Mouse (Mus musculus): ENCODE measurements around the gene AL607142.1. TPM values are rescaled to one million over a fixed set of nuclear protein-coding genes. Genes with fewer than 3 reads are reported as not detected.

Gene AL607142.1
- polyA plus RNA-seq, 1 experiment from 2014 or later: not detected

DNA sequence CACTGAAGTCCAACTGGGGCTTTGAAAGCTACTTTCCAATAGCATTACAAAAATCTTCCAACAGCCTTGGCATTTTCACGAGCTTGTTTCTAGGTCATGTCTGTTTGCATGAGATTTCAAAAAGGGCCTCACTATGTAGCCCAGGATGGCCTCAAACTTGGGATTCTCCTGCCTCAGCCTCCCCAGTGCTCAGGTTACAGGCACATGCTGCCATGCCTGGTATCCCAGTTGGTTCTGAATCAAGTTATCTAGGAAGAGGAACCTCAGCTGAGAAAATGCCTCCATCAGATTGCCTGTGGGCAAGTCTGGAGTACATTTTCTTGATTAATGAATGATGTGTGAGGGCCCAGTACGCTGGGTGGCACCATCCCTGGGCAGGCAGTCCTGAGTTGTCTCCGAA lies 6.6 kb upstream of the AL607142.1 start:
- 84% methylated on average over 3 of the region's 3 CpGs for WGBS
- no peak overlapping the region for H3K27ac ChIP-seq
- no peak overlapping the region for H3K4me3 ChIP-seq
- ATAC-seq (ENCODE audit: insufficient number of reproducible peaks, insufficient read depth, low FRiP score, low TSS enrichment, low read depth): no peak
- no peaks in the 10 kb centered on the region for H3K4me1 ChIP-seq
- no peak overlapping the region for H3K4me2 ChIP-seq
- H3K9me3 ChIP-seq: no peaks in the 10 kb centered on the region
- no peak overlapping the region for H3K9ac ChIP-seq
- H3K27me3 ChIP-seq: peaks cover 3% of the 10 kb centered on the region; the same call in 1 of the 2 replicates
- no peaks in the 10 kb centered on the region for H3K36me3 ChIP-seq

DNA sequence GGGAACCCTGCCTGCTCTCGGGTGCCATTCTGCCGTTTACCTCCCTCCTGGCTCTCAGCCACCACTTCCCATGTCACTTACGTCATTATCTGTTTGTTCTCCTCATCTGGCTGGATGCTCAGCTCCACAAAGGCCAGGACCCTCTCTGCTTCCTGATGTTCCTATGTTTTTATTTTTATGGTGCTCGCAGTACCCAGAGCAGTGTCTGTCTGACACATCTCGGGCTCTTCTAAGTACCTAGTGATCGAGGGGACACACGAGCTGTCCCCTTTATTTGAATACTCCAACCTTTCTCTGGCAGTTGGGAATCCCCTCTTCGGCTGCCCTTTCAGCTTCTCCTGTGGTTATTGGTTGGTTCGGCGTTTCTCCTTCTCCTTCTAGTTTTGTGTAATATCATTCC lies 6.0 kb upstream of the AL607142.1 start:
- Histone ChIP-seq H3K27ac (no peak overlapping the region), H3K36me3 (no peaks in the 10 kb centered on the region), H3K9ac (no peak overlapping the region), H3K27me3 (peaks cover 3% of the 10 kb centered on the region; the same call in 1 of the 2 replicates), H3K4me2 (no peak overlapping the region), H3K4me3 (no peak overlapping the region), H3K9me3 (no peaks in the 10 kb centered on the region), H3K4me1 (no peaks in the 10 kb centered on the region)
- WGBS: 78% methylated on average over 10 of the region's 10 CpGs
- no peak for ATAC-seq (ENCODE audit: insufficient number of reproducible peaks, insufficient read depth, low FRiP score, low TSS enrichment, low read depth)

DNA sequence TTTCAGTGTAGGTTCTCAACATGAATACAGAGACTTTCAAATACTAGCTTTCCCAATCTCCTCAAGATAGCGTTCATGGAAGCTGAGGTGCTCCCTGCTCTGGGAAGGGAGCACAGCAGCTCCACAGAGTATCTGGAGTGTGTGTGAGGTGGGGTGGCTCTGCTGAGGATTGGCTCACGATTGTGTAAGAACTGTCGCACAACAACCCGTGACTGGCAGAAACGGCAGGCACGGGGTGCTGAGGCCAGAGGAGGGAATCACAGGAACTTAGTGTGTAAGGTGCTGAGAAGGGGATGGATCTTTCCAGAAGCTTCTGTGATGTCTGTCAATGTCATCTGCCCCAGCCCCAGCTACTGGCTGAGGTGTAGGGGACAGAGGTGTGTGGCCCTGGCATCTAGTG lies 3.1 kb upstream of the AL607142.1 start:
- Histone ChIP-seq H3K9me3 (no peaks in the 10 kb centered on the region), H3K27ac (no peak overlapping the region), H3K9ac (no peak overlapping the region), H3K4me3 (no peak overlapping the region), H3K4me1 (no peaks in the 10 kb centered on the region), H3K27me3 (peaks cover 3% of the 10 kb centered on the region; the same call in 1 of the 2 replicates), H3K36me3 (no peaks in the 10 kb centered on the region), H3K4me2 (no peak overlapping the region)
- ATAC-seq (ENCODE audit: insufficient number of reproducible peaks, insufficient read depth, low FRiP score, low TSS enrichment, low read depth): no peak
- 88% methylated on average over 6 of the region's 6 CpGs for WGBS

DNA sequence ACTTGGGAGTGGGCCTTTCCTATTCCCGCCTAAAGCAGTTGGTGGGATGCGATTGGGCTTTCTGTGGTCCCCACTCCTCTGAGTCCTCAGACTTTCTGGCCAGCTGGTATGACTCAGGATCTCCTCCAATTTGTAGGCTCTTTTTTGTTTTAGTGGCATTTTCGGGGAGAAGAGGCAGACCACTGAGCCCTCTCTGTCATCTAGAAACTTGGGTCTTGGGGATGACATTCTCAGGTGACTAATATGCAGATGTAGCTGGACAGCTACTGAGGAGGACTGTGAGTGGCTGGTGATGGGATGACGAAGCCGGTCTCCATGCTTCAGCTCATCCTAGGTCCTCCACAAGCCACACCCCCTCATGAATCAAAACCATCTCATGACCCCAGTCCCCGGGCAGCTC lies 2.6 kb upstream of the AL607142.1 start:
- Histone ChIP-seq H3K4me3 (no peak overlapping the region), H3K36me3 (no peaks in the 10 kb centered on the region), H3K9me3 (no peaks in the 10 kb centered on the region), H3K27ac (no peak overlapping the region), H3K4me2 (no peak overlapping the region), H3K9ac (no peak overlapping the region), H3K27me3 (peaks cover 3% of the 10 kb centered on the region; the same call in 1 of the 2 replicates), H3K4me1 (no peaks in the 10 kb centered on the region)
- WGBS: 77% methylated on average over 6 of the region's 6 CpGs
- no peak for ATAC-seq (ENCODE audit: insufficient number of reproducible peaks, insufficient read depth, low FRiP score, low TSS enrichment, low read depth)

DNA sequence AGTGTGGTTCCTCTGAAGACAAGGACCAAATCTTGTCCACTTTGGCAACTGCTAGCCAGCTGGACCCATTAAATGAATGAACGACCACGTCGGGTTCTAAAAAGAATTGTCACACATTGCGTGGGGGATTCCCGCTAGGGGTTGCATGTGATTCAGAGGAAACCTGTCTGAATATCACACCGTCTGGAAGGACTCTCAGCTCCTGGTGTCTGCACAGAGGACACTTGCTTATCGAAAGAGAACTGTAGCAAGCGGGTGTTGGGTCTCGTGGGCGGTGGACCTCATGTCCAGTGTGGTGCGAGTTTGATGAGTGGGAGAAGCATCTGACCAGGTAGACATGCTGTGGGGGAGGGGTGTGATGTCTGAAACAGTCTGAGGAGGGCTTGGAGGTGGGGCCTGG lies 2.0 kb upstream of the AL607142.1 start:
- H3K9ac ChIP-seq: no peak overlapping the region
- 90% methylated on average over 11 of the region's 11 CpGs for WGBS
- H3K27ac ChIP-seq: no peak overlapping the region
- no peak overlapping the region for H3K4me2 ChIP-seq
- no peaks in the 10 kb centered on the region for H3K4me1 ChIP-seq
- H3K4me3 ChIP-seq: no peak overlapping the region
- no peaks in the 10 kb centered on the region for H3K9me3 ChIP-seq
- ATAC-seq (ENCODE audit: insufficient number of reproducible peaks, insufficient read depth, low FRiP score, low TSS enrichment, low read depth): no peak
- no peaks in the 10 kb centered on the region for H3K36me3 ChIP-seq
- peaks cover 3% of the 10 kb centered on the region; the same call in 1 of the 2 replicates for H3K27me3 ChIP-seq

DNA sequence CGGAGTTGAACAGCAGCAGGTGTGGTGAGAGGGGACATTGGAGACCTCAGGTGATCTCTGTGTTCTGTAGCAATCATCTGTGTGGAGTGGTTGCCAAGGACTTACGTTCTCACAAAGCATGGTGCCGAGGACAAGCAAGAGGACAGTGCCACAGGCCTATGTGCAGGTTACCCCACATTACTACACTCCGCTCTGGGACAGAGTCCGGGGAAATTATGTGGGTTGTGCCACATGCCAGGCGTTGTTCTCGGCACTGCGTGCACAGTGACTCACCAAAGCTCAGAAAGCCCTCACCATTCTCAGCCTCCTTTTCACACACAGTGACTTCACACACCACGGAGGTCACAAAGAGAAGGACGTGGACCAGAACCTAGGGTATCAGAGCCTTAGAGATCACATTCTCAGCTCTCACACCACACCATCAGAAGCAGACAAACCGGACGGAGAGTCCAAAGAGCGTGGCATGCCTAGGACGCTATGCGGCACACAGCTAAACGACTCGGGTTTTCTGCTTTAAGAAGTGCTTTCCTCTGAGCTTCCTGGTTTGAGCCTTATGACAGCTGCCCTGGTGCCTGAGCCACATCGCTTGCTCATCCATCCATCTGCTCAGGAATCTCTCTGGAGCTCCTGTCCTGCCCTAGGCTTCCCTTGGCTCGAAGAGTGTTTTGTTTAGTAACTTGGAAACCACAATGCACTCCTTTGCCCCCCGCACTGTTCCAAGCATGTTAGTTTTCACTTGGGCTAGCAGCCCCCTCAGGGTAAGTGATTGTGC lies 1.3 kb upstream of the AL607142.1 start:
- H3K27ac ChIP-seq: no peak overlapping the region
- H3K27me3 ChIP-seq: peaks cover 3% of the 10 kb centered on the region; the same call in 1 of the 2 replicates
- no peak overlapping the region for H3K4me3 ChIP-seq
- no peaks in the 10 kb centered on the region for H3K36me3 ChIP-seq
- no peaks in the 10 kb centered on the region for H3K9me3 ChIP-seq
- no peak overlapping the region for H3K4me2 ChIP-seq
- H3K4me1 ChIP-seq: no peaks in the 10 kb centered on the region
- 88% methylated on average over 20 of the region's 20 CpGs for WGBS
- no peak for ATAC-seq (ENCODE audit: insufficient number of reproducible peaks, insufficient read depth, low FRiP score, low TSS enrichment, low read depth)
- H3K9ac ChIP-seq: no peak overlapping the region

DNA sequence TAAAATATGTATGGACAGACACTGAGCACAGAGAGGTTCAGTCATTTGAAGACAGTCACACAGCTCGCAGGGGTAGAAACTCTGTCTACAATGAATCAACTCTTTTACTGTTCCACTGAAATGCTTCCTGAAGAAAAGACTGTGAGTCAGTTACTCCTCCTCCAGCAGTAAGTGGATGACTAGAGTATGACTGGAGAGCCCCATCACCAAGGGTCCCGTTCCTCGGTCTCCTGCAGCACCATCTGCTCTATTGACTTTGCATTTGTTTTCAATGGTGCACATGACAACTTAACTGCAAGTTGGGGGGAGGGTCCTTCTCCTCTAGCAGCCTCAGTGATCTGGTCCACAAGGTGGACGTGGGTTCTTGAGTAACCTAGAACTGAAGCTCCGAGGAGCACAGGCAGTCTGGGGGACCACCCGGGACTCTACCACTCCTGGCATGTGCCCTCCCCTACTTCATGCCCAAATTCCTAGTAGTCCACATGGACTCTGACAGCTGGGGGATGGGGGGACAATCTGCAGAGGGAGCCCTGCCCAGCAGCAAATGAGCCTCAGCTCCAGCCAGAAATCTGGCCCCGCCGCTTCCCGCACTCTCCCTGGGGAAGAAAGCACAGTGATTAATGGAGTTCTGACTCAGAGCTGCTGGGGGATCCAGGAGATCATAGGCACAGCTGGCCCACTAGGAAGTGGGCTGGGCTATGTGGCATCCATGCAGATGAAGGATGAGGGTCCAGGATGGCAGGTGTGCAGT lies 2.2 kb downstream of the AL607142.1 start:
- H3K27me3 ChIP-seq: no peaks in the 10 kb centered on the region
- H3K36me3 ChIP-seq: no peaks in the 10 kb centered on the region
- WGBS: 82% methylated on average over 9 of the region's 9 CpGs
- ATAC-seq (ENCODE audit: insufficient number of reproducible peaks, insufficient read depth, low FRiP score, low TSS enrichment, low read depth): no peak
- no peak overlapping the region for H3K4me2 ChIP-seq
- no peak overlapping the region for H3K27ac ChIP-seq
- no peak overlapping the region for H3K4me3 ChIP-seq
- no peaks in the 10 kb centered on the region for H3K4me1 ChIP-seq
- no peak overlapping the region for H3K9ac ChIP-seq
- H3K9me3 ChIP-seq: no peaks in the 10 kb centered on the region

DNA sequence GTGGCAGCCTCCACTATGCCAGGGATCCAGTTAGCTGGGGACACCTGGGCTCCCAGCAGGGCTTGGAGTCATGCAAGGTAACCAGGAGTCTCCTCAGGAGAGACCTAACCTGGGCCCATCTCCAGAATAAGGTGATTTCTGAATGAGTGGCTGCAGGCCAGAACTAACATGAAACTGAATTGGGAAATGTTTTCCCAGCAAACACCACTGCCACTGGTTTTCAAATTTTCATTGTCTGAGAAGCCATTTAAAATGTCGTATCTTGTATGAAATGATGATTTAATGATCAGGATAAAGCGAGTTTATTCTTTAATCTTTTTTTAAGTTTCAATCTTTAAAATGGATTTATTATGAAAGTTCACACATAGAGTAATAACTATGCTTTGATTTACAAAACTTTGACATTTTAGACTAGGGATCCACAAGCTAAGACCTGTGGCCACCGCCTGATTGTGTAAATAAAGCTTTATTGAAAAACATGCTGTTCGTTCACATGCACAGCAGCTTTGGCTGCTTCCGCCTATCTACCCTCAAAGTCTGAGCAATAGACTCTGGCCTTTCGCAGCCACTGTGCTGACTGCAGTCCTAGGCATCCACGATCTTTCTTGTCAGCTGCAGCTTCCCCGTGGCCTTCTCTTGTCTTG lies 2.9 kb downstream of the AL607142.1 start:
- Histone ChIP-seq H3K4me2 (no peak overlapping the region), H3K9me3 (no peaks in the 10 kb centered on the region), H3K27me3 (no peaks in the 10 kb centered on the region), H3K36me3 (no peaks in the 10 kb centered on the region), H3K4me3 (no peak overlapping the region), H3K9ac (no peak overlapping the region), H3K27ac (no peak overlapping the region), H3K4me1 (no peaks in the 10 kb centered on the region)
- WGBS: 86% methylated on average over 8 of the region's 8 CpGs
- ATAC-seq (ENCODE audit: insufficient number of reproducible peaks, insufficient read depth, low FRiP score, low TSS enrichment, low read depth): no peak

DNA sequence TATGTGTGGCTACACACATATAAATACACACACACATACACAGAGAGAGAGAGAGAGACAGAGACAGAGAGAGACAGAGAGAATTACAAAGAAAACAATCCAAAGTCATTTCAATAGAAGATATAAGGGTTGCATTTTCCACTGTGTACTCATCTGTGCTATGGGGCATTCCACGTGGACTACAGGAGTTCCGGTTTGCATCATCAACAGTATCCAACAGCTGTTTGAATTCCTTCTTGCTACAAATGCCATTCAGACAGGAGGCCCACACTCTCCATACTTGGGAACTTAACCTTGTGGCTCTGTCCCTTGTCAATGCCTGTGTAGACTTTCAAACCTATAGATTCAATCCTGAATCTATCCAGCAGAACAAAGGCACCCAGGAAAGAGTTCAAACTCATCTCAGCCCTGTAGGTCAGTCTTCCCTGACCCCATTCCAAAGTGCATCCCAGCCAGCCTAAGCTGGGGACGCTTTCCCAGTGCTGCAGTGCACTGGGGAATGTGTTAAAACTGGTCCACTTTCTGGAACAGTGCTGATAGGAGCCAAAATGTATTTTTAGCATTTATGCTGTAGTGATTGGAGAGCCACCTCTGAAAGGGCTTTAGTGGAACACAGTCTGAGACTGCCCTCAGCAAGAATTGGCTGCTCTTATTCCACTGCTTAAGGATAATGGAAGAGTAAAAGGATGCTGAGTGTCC lies 4.2 kb downstream of the AL607142.1 start:
- Histone ChIP-seq H3K4me1 (peaks cover 2% of the 10 kb centered on the region; the same call in 1 of the 2 replicates), H3K27ac (no peak overlapping the region), H3K27me3 (no peaks in the 10 kb centered on the region), H3K4me3 (no peak overlapping the region), H3K9ac (no peak overlapping the region), H3K36me3 (no peaks in the 10 kb centered on the region), H3K4me2 (no peak overlapping the region), H3K9me3 (no peaks in the 10 kb centered on the region)
- ATAC-seq (ENCODE audit: insufficient number of reproducible peaks, insufficient read depth, low FRiP score, low TSS enrichment, low read depth): no peak
- WGBS: 76% methylated on average over 3 of the region's 3 CpGs

DNA sequence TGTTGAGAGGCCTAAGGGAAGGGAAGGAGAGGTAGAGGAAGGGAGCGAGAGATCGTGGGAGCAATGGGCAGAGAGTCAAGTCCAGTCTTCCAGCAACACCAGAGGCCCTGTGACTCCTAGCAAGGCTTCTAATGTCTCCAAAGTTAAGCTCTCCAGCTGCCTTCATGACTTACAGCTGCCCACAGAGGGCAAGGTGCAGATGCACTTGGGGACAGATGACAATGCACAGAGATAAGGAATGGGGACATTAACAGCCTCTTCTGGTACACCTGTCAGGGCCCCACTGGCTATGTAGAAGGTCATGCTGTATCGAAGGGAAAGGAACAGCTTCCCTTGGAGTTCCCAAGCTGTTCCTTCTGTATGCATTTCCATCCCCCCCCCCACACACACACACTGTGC lies 4.8 kb downstream of the AL607142.1 start:
- no peak for ATAC-seq (ENCODE audit: insufficient number of reproducible peaks, insufficient read depth, low FRiP score, low TSS enrichment, low read depth)
- no peaks in the 10 kb centered on the region for H3K36me3 ChIP-seq
- H3K27ac ChIP-seq: no peak overlapping the region
- H3K4me3 ChIP-seq: no peak overlapping the region
- no peaks in the 10 kb centered on the region for H3K9me3 ChIP-seq
- H3K9ac ChIP-seq: no peak overlapping the region
- H3K4me2 ChIP-seq: no peak overlapping the region
- H3K27me3 ChIP-seq: no peaks in the 10 kb centered on the region
- WGBS: 85% methylated on average over 3 of the region's 3 CpGs
- H3K4me1 ChIP-seq: peaks cover 6% of the 10 kb centered on the region; the same call in 1 of the 2 replicates

DNA sequence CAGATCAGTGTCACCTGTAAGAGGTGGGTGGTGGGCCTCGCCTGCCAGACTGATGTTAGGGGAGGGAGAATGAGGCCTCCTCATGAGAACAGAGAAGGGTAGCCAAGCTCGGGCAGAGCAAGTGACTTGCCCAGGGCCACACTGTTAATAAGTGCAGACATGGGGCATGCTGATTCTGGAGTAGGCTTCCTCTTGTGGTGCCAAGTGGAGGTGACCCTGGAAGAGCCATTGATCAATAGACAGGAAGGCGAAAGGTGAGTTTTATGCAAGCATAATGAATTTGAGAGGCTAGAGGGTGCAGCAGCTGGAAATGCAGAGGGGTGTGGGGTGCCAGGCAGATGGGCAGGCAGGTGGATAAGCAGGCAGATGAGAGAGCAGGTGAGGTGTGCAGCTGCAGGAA lies 6.6 kb downstream of the AL607142.1 start:
- Histone ChIP-seq H3K36me3 (no peaks in the 10 kb centered on the region), H3K27me3 (no peaks in the 10 kb centered on the region), H3K27ac (no peak overlapping the region), H3K9me3 (no peaks in the 10 kb centered on the region), H3K4me2 (no peak overlapping the region), H3K4me3 (no peak overlapping the region), H3K4me1 (peaks cover 11% of the 10 kb centered on the region), H3K9ac (no peak overlapping the region)
- WGBS: 66% methylated on average over 3 of the region's 3 CpGs
- no peak for ATAC-seq (ENCODE audit: insufficient number of reproducible peaks, insufficient read depth, low FRiP score, low TSS enrichment, low read depth)

Data from embryonic facial prominence, embryonic 13.5 days (tissue).